Mouse (Mus musculus): ENCODE data around the gene Pcgf2.
"Not testable (repeated sequence)": the region's sequence is repeated elsewhere in the genome, so short reads cannot be mapped to it uniquely, and the experiment has no call there.

Pcgf2 gene

GRCm38 (mm10) chr11:97718281-97718860 lies 18.1 kb upstream of the Pcgf2 start:
- no peak for ATAC-seq (ENCODE audit: insufficient number of reproducible peaks, low FRiP score, low TSS enrichment)

- ATAC-seq (ENCODE audit: insufficient number of reproducible peaks, low FRiP score, low TSS enrichment), result no peak
These were observed 17.3 kb upstream of the Pcgf2 start for GRCm38 (mm10) chr11:97717369-97718280.

DNA sequence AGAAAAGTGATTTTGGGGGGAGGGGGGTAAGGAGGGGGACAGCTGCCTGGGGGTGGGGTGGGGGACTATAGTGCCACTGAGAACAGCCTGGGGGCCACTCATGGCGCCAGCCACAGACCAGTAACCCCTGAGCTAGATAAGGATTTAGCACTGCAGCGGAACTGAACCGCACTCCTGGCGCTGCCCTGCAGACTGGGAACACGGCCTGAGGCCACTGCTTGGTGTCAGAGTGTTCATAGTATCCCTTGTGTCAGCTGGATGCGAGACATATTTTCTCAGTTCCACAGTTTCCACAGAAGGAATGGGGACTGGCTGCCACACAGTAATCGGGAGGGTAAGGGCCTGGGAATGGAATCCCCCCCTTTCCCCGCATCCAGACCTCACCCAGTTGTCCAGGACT lies 15.7 kb upstream of the Pcgf2 start:
- no peak for ATAC-seq (ENCODE audit: insufficient number of reproducible peaks, low FRiP score, low TSS enrichment)

GRCm38 (mm10) chr11:97714784-97715760 lies 14.8 kb upstream of the Pcgf2 start:
- no peak for ATAC-seq (ENCODE audit: insufficient number of reproducible peaks, low FRiP score, low TSS enrichment)

DNA sequence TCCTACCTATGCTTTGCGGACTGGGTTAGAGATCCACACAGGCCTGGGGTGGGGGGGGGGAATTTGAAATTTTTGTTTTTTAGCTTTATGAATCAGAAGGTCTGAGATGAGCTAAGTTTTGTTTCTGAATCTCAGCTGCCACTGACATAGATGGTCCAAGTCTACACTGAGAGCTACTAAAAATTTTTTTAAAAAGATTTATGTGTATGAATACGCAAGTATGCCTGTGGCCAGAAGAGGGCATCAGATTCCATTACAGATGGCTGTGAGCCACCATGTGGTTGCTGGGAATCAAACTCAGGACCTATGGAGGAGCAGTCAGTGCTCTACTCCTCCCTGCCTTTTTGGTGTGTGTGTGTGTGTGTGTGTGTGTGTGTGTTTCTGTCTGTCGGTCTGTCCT lies 14.1 kb upstream of the Pcgf2 start:
- no peak for ATAC-seq (ENCODE audit: insufficient number of reproducible peaks, low FRiP score, low TSS enrichment)

DNA sequence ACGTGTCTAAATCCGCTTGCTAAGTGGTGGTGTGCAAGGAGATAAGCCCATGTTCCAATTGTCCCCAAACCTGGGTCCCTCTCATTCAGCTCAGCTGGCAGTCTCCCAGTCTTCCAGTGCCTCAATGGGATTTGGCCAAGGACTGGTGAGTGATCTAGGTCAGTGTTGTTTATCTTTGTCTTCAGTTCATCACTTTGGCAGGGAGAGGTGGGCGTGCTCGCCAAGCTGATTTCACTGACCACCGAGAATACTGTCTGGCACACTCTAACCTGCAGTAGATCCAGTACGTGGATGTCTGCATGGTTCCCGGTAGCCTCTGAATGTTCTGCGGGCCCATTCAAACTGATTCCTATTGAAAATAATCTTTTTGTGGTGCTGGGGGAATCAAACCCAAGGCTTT lies 13.6 kb upstream of the Pcgf2 start:
- ATAC-seq (ENCODE audit: insufficient number of reproducible peaks, low FRiP score, low TSS enrichment), result no peak

DNA sequence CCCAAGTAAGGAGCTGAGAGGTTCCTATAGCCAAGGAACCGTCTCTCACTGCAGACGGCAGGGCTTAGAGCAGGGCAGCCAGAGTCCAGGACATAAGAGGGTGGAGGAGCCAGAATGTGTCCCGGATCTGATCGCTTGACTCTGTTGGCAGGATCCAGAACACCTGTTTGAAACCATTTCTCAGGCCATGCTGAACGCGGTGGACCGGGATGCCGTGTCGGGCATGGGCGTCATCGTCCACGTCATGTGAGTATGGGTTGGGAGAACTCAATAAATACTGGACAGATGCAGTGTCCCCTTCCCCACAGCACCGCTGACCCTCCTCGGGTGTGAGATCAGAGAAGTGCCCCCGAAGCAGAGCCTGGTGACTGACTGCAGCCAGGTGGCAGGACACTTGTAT lies 12.0 kb upstream of the Pcgf2 start:
- no peak for ATAC-seq (ENCODE audit: insufficient number of reproducible peaks, low FRiP score, low TSS enrichment)

DNA sequence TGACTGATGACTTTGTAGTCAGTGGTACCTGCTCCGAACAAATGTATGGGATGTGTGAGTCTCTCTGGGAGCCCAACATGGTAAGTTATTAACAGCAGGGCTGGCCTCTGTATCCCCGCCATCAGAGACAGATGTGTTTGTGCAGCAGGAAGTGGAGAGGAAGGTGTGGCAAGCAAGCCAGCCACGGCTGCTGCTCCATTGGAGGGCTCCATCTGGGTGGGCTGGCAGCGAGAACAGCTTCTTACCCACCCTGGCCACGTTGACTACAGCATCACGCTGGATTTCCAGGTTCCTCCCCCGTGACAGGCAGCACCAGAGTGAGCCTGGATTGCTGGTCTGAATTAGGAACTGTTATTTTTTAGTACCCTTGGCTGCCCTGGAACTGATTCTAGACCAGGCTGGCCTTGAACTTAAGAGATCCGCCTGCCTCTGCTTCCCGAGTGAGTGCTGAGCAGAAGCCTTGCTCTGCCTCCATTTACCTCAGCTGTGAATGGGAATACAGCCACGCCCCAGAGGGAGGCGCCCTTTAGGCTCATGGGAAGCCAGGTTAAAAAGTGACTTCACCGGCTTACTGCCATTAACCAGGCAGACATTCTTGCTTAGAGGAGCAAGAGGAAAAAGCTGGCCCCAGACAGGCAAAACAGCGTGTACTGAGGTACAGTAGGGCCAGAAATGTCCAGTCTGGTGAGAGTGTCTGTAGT lies 11.1 kb upstream of the Pcgf2 start:
- no peak for ATAC-seq (ENCODE audit: insufficient number of reproducible peaks, low FRiP score, low TSS enrichment)

DNA sequence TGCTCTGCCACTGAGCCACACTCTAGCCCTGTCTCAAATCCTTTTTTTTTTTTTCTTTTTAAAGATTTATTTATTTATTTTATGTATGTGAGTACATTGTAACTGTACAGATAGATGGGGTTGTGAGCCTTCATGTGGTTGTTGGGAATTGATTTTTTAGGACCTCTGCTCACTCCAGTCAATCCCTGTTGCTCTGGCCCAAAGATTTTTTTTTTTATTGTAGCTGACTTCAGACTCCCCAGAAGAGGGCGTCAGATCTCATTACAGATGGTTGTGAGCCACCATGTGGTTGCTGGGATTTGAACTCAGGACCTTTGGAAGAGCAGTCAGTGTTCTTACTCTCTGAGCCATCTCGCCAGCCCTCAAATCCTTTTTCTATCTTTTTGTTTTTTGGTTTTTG lies 9.8 kb upstream of the Pcgf2 start:
- ATAC-seq (ENCODE audit: insufficient number of reproducible peaks, low FRiP score, low TSS enrichment), result not testable (repeated sequence)

DNA sequence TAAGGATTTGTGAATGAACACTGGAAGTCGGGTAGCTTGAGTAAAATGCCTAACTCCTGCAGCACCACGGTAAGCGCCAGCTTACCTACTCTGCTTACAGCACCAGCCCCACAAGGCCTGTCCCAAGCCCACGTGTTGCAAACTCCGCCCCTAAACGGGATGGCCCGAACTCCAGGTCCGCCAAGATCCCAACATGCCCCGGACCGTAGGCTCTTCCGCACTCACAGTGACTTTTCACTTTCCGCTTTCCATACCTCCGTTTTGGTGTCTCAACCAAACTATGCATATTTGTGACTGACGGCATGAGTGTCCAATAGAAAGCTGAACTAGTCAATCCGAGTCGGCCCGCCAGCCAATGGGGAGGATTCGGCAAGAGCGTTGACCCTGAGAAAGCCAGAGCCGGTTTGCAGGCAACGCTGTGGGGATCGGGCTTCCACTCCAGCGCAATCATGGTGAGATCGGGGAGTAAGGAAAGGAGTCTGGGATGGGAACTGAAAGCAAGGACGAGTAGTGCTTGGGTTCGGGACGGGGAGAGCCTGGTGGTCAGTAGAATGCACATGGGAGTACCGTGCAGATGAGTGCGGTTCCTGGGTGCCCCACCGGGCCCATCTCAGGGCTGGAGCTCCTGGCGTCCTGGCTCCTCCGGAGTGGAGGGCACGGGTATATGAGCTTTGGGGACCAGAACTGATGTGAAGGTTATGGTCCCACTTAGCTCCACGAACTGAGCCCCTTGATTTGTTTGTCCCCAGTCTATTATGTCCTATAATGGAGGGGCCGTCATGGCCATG lies 2.9 kb upstream of the Pcgf2 start, which contains the start of gene Psmb3:
Gene Psmb3 (plus strand): TSS at position 361 of the 788 bp plus-strand sequence.
- peak; percentile 88 for ATAC-seq (ENCODE audit: insufficient number of reproducible peaks, low FRiP score, low TSS enrichment)

DNA sequence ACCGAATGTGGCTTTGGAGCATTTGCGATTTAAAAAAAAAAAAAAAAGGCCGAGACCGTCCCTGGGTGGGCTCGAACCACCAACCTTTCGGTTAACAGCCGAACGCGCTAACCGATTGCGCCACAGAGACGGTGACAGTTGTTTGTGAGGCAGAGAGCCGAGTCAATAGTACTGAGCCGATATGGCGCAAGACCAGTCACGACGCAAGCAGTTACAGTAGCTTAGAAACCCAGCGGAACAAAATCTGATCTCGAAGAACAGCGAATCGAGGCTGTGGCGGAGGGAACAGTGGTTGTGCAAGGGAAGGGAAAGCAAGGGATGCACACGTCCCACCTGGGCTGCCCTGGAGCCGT lies 2.1 kb upstream of the Pcgf2 start:
- no peak for ATAC-seq (ENCODE audit: insufficient number of reproducible peaks, low FRiP score, low TSS enrichment)

- ATAC-seq (ENCODE audit: insufficient number of reproducible peaks, low FRiP score, low TSS enrichment), result no peak
These were observed 1.5 kb upstream of the Pcgf2 start for GRCm38 (mm10) chr11:97701581-97702392.

GRCm38 (mm10) chr11:97700746-97701580 lies 666 bp upstream of the Pcgf2 start:
- ATAC-seq (ENCODE audit: insufficient number of reproducible peaks, low FRiP score, low TSS enrichment), result no peak

DNA sequence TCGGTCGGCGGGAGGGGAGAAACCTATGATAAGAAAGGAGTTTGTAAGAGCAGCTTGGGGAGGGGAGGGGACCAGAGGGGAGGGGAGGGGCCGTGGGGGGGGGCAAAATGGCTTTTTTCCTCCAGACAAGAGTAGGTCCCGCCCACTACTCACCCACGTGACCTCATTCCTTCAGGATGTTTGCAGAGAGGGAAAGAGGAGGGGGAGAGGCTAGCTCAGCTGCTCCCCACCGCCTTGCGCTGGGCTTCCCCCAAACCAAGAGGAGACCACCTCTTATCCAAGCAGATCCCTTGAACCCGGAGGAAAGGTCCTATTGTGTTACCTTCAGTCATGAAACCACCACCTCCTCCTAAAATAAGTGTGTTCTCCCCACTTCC lies 683 bp downstream of the Pcgf2 start:
- ATAC-seq (ENCODE audit: insufficient number of reproducible peaks, low FRiP score, low TSS enrichment), result no peak

DNA sequence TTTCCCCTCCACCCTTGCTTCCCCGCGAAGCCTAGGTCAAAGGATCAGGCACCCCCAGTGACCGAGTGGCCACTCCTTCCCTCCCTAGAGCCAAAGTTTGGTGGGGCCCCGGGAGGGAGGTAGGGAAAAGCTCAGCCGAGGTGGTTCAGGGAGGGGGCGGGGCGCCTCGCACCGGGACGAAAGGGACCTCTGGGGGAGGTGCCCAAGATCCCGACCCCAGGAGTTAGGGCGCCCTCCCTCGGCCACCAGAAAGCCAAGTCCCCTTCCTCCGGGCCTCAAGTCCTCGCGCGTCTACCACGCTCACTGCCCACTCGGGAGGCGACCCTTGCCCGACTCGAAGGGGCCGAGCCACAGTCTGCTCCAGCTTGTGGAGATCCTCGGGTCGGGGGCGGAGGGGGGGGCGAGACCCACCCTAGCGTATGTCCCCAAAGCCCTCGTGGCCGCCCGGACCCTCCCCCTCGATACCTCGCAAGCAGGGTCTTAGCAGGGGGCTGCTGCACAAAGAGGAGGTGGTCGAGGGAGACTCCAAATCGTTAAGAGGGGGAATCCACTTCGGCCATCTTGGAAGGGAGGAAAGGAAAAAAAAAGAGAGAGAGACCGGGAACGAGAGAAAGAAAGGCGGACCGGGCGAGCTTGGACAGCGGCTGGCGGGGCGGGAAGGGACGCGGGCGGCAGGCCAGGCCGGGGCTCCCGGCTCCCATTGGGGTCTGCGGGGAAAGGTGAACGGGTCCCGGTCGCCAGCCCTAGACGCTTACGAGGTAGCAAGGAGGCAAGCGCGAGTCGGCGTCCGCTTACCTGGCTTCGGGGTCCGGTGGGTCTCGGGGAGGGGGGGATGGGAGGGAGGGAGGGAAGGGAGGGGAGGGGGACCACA lies 1.3 kb downstream of the Pcgf2 start:
- no peak for ATAC-seq (ENCODE audit: insufficient number of reproducible peaks, low FRiP score, low TSS enrichment)

- ATAC-seq (ENCODE audit: insufficient number of reproducible peaks, low FRiP score, low TSS enrichment), result no peak
These were observed 2.3 kb downstream of the Pcgf2 start for GRCm38 (mm10) chr11:97697891-97698529.
